Mouse (Mus musculus): ENCODE measurements around the gene Pif1.

DNA sequence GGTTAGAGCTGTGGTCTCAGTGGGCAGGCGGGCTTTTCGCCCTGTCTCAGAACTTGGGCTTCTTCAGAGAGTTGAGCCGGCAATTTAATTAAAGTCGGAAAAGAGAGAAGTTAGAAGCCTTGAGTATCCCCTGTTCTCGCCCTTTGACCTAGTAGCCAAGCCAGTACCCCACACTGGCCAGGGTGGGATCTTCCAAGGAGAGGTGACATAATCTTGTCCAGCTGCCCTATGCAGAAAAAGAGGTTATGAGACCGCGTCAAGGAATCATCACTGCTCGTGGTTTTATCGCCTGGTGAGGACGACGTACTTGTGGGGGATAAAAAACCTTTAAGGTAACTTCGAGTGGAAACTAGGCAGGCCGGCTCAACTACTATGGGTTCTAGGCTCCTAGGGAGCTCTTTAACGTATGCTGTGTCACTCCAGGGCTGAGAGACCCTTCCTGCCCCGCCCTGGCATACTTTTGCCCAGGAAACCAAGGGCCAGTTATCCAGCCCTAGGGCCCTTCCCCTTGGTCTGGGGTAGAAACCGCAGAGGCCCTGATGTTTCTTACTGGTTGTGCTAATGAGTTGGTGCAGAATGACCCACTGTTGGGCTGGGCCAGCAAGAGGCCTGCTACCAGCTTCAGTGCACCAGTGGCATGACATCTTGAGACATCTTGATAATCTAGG, 44.5 kb downstream of the Pif1 start:
- TF ChIP-seq TBP (conservative IDR thresholded peaks at IDR 0.05; ENCODE audit: low read depth, low read length) (no peak), RAD21 (IDR thresholded peaks at IDR 0.05; ENCODE audit: low read depth, low read length) (no peak), ZNF384 (IDR thresholded peaks at IDR 0.05; ENCODE audit: low read depth, low read length) (no peak), CHD2 (IDR thresholded peaks at IDR 0.05; ENCODE audit: low read length) (no peak), MAFK (IDR thresholded peaks at IDR 0.05; ENCODE audit: insufficient replicate concordance, low read length) (no peak), HCFC1 (IDR thresholded peaks at IDR 0.05; ENCODE audit: low read depth, low read length) (no peak), POLR2AphosphoS2 (IDR thresholded peaks at IDR 0.05; ENCODE audit: low read depth, low read length) (no peak), POLR2A (IDR thresholded peaks at IDR 0.05; ENCODE audit: low read depth, low read length) (no peak)
